8 mouse cellular contexts compared by ENCODE assay signal in the genomic region with DNA sequence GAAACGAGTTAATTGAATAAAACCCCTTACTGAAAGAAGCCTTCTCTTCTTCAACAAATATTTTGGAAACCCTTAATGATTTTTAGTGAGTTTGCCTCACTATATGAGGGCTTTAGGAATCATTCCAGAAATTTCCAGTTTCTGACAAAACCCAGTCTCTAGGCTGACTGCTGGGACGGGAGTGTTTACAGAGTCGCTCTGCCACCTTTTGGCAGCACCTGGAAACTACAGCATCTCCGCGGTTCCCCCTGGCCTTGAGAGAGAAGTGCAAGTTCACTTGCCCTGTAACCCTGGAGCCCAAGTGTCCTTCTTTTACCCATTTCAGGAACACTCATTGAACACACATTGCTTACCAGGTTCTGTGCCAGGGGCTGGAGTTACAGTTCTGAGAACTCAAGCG.
DNase-seq lines count a peak whose midpoint lies in the region; ATAC-seq and TF ChIP-seq lines count a peak whose summit lies in the region.

No protein-coding gene starts in this region.

- no peak overlapping the region for H3K4me3 ChIP-seq in forebrain, embryonic 10.5 days
- H3K4me3 ChIP-seq in forebrain, embryonic 13.5 days, result no peak overlapping the region
- no peak overlapping the region for H3K4me3 ChIP-seq in neural tube, embryonic 15.5 days (replicated peaks)
- H3K4me3 ChIP-seq in hindbrain, postnatal 0 days (ENCODE audit: low read length), result no peak overlapping the region
- no peak overlapping the region for H3K4me3 ChIP-seq in heart, embryonic 12.5 days

- H3K27ac ChIP-seq in forebrain, embryonic 10.5 days, result no peak overlapping the region
- H3K27ac ChIP-seq in forebrain, embryonic 13.5 days, result no peak overlapping the region
- H3K27ac ChIP-seq in neural tube, embryonic 15.5 days (replicated peaks), result no peak overlapping the region
- H3K27ac ChIP-seq in hindbrain, postnatal 0 days, result no peak overlapping the region
- H3K27ac ChIP-seq in heart, embryonic 12.5 days (ENCODE audit: poor library complexity, severe bottlenecking), result no peak overlapping the region

- no peak for ATAC-seq in forebrain, embryonic 13.5 days
- no peak for ATAC-seq in neural tube, embryonic 15.5 days (ENCODE audit: low FRiP score)
- 0 out of 2 replicates have a peak, but pooled peaks have one; percentile 51 for ATAC-seq in hindbrain, postnatal 0 days
- ATAC-seq in heart, embryonic 12.5 days (ENCODE audit: insufficient number of reproducible peaks, low FRiP score), result no peak

- no peaks in the 10 kb centered on the region for H3K36me3 ChIP-seq in forebrain, embryonic 10.5 days (replicated peaks)
- no peaks in the 10 kb centered on the region for H3K36me3 ChIP-seq in forebrain, embryonic 13.5 days (ENCODE audit: poor library complexity, severe bottlenecking)
- no peaks in the 10 kb centered on the region for H3K36me3 ChIP-seq in neural tube, embryonic 15.5 days
- no peaks in the 10 kb centered on the region for H3K36me3 ChIP-seq in hindbrain, postnatal 0 days (ENCODE audit: insufficient read depth, low read length)
- no peaks in the 10 kb centered on the region for H3K36me3 ChIP-seq in heart, embryonic 12.5 days

- no peaks in the 10 kb centered on the region for H3K27me3 ChIP-seq in forebrain, embryonic 10.5 days (ENCODE audit: poor library complexity, severe bottlenecking)
- no peaks in the 10 kb centered on the region for H3K27me3 ChIP-seq in forebrain, embryonic 13.5 days
- H3K27me3 ChIP-seq in neural tube, embryonic 15.5 days (replicated peaks), result no peaks in the 10 kb centered on the region
- H3K27me3 ChIP-seq in hindbrain, postnatal 0 days (ENCODE audit: insufficient read depth, low read length), result no peaks in the 10 kb centered on the region
- H3K27me3 ChIP-seq in heart, embryonic 12.5 days (replicated peaks), result no peaks in the 10 kb centered on the region

- DNase-seq in forebrain, embryonic 10.5 days (ENCODE audit: extremely low spot score, low spot score), result peak; percentile 18
- DNase-seq in neural tube, embryonic 10.5 days (ENCODE audit: extremely low spot score, low spot score), result peak; percentile 22
- peak; percentile 61 to 62 for DNase-seq in cerebellum, postnatal 14 days
- peak; percentile 62 for DNase-seq in hindbrain, postnatal 0 days (ENCODE audit: low spot score)
- DNase-seq in retina, embryonic 14.5 days (ENCODE audit: low spot score), result peak; percentile 66

- 17% methylated on average over 6 of the region's 6 CpGs for WGBS in forebrain, embryonic 10.5 days
- WGBS in forebrain, embryonic 13.5 days, result 20% methylated on average over 6 of the region's 6 CpGs
- WGBS in neural tube, embryonic 15.5 days, result 24% methylated on average over 6 of the region's 6 CpGs
- WGBS in hindbrain, postnatal 0 days, result 29% methylated on average over 6 of the region's 6 CpGs
- 20% methylated on average over 6 of the region's 6 CpGs for WGBS in heart, embryonic 12.5 days

- peak; percentile 61 for TF ChIP-seq CTCF in hindbrain, postnatal 0 days (IDR thresholded peaks at IDR 0.05; ENCODE audit: low read depth)

- no peak overlapping the region for H3K4me2 ChIP-seq in forebrain, embryonic 13.5 days
- H3K4me2 ChIP-seq in neural tube, embryonic 15.5 days, result no peak overlapping the region
- H3K4me2 ChIP-seq in hindbrain, postnatal 0 days (ENCODE audit: low read depth, low read length), result no peak overlapping the region
- H3K4me2 ChIP-seq in heart, embryonic 12.5 days, result no peak overlapping the region

- H3K9ac ChIP-seq in forebrain, embryonic 13.5 days, result no peak overlapping the region
- H3K9ac ChIP-seq in neural tube, embryonic 15.5 days (replicated peaks), result no peak overlapping the region
- H3K9ac ChIP-seq in hindbrain, postnatal 0 days (replicated peaks; ENCODE audit: low read length), result no peak overlapping the region
- H3K9ac ChIP-seq in heart, embryonic 12.5 days, result no peak overlapping the region

- H3K4me1 ChIP-seq in forebrain, embryonic 10.5 days, result 0 out of 2 replicates have a peak, but pooled peaks cover 4% of the 10 kb centered on the region
- no peaks in the 10 kb centered on the region for H3K4me1 ChIP-seq in forebrain, embryonic 13.5 days
- no peaks in the 10 kb centered on the region for H3K4me1 ChIP-seq in neural tube, embryonic 15.5 days
- H3K4me1 ChIP-seq in hindbrain, postnatal 0 days (ENCODE audit: insufficient read depth, low read length), result no peaks in the 10 kb centered on the region
- H3K4me1 ChIP-seq in heart, embryonic 12.5 days (replicated peaks), result no peaks in the 10 kb centered on the region

- no peaks in the 10 kb centered on the region for H3K9me3 ChIP-seq in forebrain, embryonic 10.5 days
- H3K9me3 ChIP-seq in forebrain, embryonic 13.5 days (replicated peaks), result no peaks in the 10 kb centered on the region
- H3K9me3 ChIP-seq in neural tube, embryonic 15.5 days (replicated peaks), result no peaks in the 10 kb centered on the region
- no peaks in the 10 kb centered on the region for H3K9me3 ChIP-seq in hindbrain, postnatal 0 days (ENCODE audit: low read length)
- no peaks in the 10 kb centered on the region for H3K9me3 ChIP-seq in heart, embryonic 12.5 days (replicated peaks)
